Mouse (Mus musculus) liver, embryonic 11.5 days (tissue): ENCODE results near the gene 4933434E20Rik. TPM values are rescaled to one million over a fixed set of nuclear protein-coding genes. Genes with fewer than 3 reads are reported as not detected.

Experiments used
- ATAC-seq: fragments of 200-750 bp; cut with Nextera tagmentation; replicated peaks from 2 replicates; pipeline ENCODE4 v1.8.0; 2017; ENCODE audit warnings: moderate number of reproducible peaks, mild to moderate bottlenecking, moderate TSS enrichment, moderate library complexity; ENCODE audit not compliant: low FRiP score
- DNase-seq: peaks from one replicate; pipeline ENCODE4 v3.0.0-alpha.2; 2017; ENCODE audit warnings: low spot score
- H3K27ac ChIP-seq: fragments of 300-500 bp; sonication (generic); 2 replicates; pipeline ENCODE4 v1.5.1; 2014; ENCODE audit warnings: mild to moderate bottlenecking, low read depth, low read length, control low read depth
- H3K27me3 ChIP-seq: fragments of 300-500 bp; sonication (generic); replicated peaks from 2 replicates; pipeline ENCODE4 v1.6.1; 2014; ENCODE audit warnings: low read length, mixed read lengths; ENCODE audit not compliant: control insufficient read depth, insufficient read depth
- H3K36me3 ChIP-seq: fragments of 300-500 bp; sonication (generic); 2 replicates; pipeline ENCODE4 v1.6.1; 2014; ENCODE audit warnings: mild to moderate bottlenecking, low read length, moderate library complexity, mixed read lengths; ENCODE audit not compliant: control insufficient read depth, insufficient read depth
- H3K4me1 ChIP-seq: fragments of 300-500 bp; sonication (generic); replicated peaks from 2 replicates; pipeline ENCODE4 v1.6.1; 2014; ENCODE audit warnings: low read length, mixed read lengths; ENCODE audit not compliant: control insufficient read depth, insufficient read depth
- H3K4me2 ChIP-seq: fragments of 300-500 bp; sonication (generic); 2 replicates; pipeline ENCODE4 v1.6.1; 2014; ENCODE audit warnings: mild to moderate bottlenecking, control low read depth, moderate library complexity
- H3K4me3 ChIP-seq: fragments of 300-500 bp; sonication (generic); 2 replicates; pipeline ENCODE4 v1.5.1; 2014; ENCODE audit warnings: low read depth, low read length, control low read depth
- H3K9ac ChIP-seq: fragments of 300-500 bp; sonication (generic); 2 replicates; pipeline ENCODE4 v1.6.1; 2014; ENCODE audit warnings: low read depth, low read length, control low read depth
- H3K9me3 ChIP-seq: fragments of 300-500 bp; sonication (generic); 2 replicates; pipeline ENCODE4 v1.6.1; 2016; ENCODE audit warnings: low read length, inconsistent platforms, mixed read lengths; ENCODE audit not compliant: control insufficient read depth
- WGBS: fragments of 180-500 bp; shearing (Covaris S2); extraction: QIAGEN DNeasy Blood & Tissue Kit; methylation state at CpG from one replicate; pipeline ENCODE4 v1.1.7; 2014; 5-methylcytosine and 5-hydroxymethylcytosine counted together
- polyA plus RNA-seq: library from polyadenylated mRNA; unstranded; fragments of >200 nt; fragmentation: Nextera tagmentation; extraction: Ambion mirVana; gene quantifications from 2 replicates; pipeline ENCODE4 v1.2.1, GENCODE M21; 2014

Gene 4933434E20Rik
- polyA plus RNA-seq, 1 experiment from 2014 or later: 159 TPM

DNA sequence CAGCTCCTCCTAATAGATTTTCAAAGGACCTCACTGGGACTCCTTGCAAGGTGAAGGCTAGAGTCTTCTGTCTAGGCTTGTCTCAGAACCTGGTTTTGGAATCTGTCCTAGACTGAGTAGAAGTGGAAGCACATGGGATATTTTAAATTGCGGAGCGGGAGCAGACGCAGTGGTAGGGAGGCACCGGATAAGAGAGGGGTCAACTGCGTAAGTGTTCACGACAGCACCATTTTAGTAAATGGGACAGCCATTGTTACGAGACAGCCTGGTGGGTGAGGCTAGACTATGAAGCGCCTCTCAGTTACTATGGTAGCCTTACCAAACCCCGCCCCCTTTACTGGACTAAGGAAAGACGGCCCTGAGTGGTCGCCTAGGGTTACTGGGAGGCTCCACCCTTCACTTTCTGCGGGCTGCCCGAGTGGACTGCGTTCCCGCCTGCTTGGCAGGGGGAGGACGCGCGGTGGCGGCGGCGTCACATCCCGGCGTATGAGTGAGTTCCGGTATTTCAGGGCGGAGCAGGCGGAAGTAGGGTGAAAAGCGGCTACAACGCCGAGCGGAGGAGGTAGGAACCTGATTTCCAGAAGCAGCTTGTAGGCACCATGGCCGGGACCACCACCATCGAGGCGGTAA lies 27.8 kb downstream of the 4933434E20Rik start:
- H3K4me1 ChIP-seq: peaks cover 34% of the 10 kb centered on the region

DNA sequence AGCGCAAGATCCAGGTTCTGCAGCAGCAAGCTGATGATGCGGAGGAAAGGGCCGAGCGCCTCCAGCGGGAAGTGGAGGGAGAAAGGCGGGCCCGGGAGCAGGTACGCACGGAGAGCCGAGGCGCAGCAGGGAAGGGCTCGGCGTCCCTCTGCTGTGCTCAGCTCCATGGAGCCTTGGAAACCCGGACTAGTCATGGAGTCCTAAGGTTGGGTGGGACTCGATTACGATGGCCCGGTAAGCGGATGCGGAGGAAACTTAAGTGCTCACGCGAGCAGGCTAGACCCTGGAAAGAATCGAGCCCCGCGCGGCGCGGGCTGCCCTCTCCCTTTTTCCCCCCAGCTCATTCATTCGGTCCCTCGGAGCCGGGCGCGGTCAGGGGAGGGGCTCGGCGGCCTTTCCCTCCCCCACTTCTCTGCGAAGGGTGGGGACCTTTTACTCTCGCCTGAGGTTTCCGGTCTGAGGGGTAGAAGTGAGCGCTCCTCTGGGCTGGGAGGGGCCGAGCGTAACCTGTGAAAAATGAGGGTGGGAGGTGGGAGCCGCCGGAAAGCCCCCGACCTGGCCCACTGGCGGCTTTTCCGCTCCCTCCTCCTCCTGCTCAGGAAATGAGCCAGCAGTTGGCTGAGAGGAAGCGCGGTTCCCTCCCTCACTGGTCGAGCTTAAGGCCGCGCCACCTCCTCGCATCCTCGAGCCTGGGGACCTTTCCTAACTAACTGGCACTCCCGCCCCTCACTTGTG lies 28.5 kb downstream of the 4933434E20Rik start:
- Histone ChIP-seq H3K9ac (peak overlapping the region; percentile 69), H3K27ac (peak overlapping the region; percentile 95), H3K9me3 (no peaks in the 10 kb centered on the region), H3K4me2 (peak overlapping the region; percentile 66), H3K27me3 (no peaks in the 10 kb centered on the region), H3K4me3 (peak overlapping the region; percentile 74), H3K4me1 (peaks cover 40% of the 10 kb centered on the region), H3K36me3 (no peaks in the 10 kb centered on the region)
- WGBS: under 1% methylated on average over 53 of the region's 53 CpGs
- DNase-seq (peak; percentile 84), ATAC-seq (peak; percentile 77)

More for the DNA sequence above, 27.8 kb downstream of the 4933434E20Rik start:
- peak overlapping the region; percentile 74 for H3K4me3 ChIP-seq
- H3K9me3 ChIP-seq: no peaks in the 10 kb centered on the region
- H3K4me2 ChIP-seq: peak overlapping the region; percentile 66
- peak overlapping the region; percentile 95 for H3K27ac ChIP-seq
- H3K27me3 ChIP-seq: no peaks in the 10 kb centered on the region
- WGBS: under 1% methylated on average over 33 of the region's 33 CpGs
- ATAC-seq (peak; percentile 94), DNase-seq (peak; percentile 94)
- H3K36me3 ChIP-seq: no peaks in the 10 kb centered on the region
- peak overlapping the region; percentile 69 for H3K9ac ChIP-seq

DNA sequence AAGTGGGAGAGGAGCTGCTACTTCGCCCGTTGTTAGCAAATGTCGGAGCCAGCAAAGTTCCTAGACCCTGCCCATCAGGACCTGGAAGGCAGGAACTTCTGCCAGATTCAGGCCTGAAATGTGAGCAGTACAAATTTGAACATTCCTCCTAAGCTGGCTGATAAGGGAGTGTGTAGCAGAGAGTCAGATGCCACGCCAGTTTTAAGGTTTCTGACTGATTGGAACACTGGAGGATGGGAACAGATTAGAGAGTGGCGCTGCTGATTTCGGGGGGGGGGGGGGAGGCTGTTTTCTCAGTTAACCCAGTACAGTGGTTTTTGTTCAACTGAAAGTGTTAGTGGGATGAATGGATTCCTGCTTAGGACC lies 29.0 kb downstream of the 4933434E20Rik start:
- Histone ChIP-seq H3K4me3 (peak overlapping the region; percentile 74), H3K27me3 (no peaks in the 10 kb centered on the region), H3K27ac (peak overlapping the region; percentile 95), H3K9me3 (no peaks in the 10 kb centered on the region), H3K9ac (peak overlapping the region; percentile 69), H3K4me1 (peaks cover 46% of the 10 kb centered on the region), H3K4me2 (peak overlapping the region; percentile 66), H3K36me3 (no peaks in the 10 kb centered on the region)
- ATAC-seq: no peak; the same call in 1 of the 2 replicates
- whole genome bisulfite sequencing: 1% methylated on average over 6 of the region's 6 CpGs
- DNase-seq: no peak

DNA sequence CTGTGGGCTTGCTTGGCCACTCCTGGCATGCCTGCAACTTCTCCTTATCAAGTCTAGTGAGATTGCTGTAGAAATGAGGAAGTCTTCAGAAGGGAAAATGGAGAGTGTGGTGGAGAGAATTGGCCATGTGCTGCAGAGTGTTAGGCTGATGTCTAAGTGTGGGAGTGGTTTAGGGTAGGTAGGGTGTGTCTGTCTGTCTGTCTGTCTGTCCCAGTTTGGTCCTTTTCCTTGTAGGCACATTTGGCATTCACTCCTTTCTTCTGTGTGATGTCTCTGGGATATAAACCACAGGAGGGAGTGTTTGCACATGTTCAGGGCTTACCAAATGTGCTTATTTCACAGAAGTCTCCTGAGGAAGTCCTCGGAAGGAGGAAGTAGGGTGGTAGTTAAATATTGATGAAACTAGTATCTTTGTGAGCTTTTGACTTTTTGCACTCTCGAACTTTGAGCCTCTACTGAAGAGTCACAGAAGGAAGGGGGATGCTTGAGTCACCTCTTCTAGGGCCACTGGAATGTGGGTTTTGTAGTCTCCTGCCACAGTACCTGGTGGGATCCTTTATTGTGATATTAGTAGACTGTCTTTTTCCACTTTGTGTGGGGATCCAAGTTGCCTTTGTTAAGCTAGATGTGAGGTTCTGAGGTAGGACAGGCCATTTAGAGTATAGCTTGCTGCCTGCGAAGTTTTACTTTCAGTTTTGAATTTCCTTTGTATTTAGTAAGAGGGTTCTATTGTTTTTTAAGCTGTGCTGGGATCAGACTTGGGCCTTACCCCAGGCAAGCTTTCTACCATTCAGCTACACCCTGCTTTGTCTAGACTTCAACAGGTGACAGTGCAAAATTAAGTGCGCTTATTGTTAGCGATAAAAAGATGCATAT lies 30.2 kb downstream of the 4933434E20Rik start:
- H3K9ac ChIP-seq: peak overlapping the region; percentile 61
- ATAC-seq: no peak
- H3K27me3 ChIP-seq: no peaks in the 10 kb centered on the region
- 49% methylated on average over 5 of the region's 5 CpGs for WGBS
- peak overlapping the region; percentile 74 for H3K4me3 ChIP-seq
- H3K27ac ChIP-seq: peak overlapping the region; percentile 77
- peak overlapping the region; percentile 66 for H3K4me2 ChIP-seq
- H3K4me1 ChIP-seq: peaks cover 53% of the 10 kb centered on the region
- H3K36me3 ChIP-seq: peaks cover 4% of the 10 kb centered on the region; the same call in 1 of the 2 replicates
- no peaks in the 10 kb centered on the region for H3K9me3 ChIP-seq
- no peak for DNase-seq

DNA sequence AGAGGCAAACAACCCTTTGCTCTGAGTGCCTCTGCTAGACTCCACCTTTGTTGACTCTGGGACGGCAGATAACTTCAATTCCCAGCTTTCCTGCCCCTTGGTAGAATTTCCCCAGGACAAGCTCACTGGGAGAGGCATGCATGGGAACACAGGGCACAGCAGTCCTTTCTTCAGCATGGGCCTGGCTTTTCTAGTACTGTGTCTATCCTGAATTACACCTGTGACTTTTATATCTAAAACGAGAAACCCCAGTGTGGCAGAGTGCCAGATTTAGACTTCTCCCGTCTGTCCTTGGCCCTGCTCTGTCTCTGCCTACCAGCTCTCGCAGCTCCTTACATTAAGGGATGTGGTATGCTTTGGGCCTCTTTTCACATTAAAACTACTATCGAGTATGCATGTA lies 31.6 kb downstream of the 4933434E20Rik start:
- no peak for DNase-seq
- Histone ChIP-seq H3K36me3 (peaks cover 15% of the 10 kb centered on the region; the same call in 1 of the 2 replicates), H3K27ac (peak overlapping the region; percentile 77), H3K4me3 (peak overlapping the region; percentile 74), H3K27me3 (no peaks in the 10 kb centered on the region), H3K9ac (peak overlapping the region; percentile 28; the same call in 1 of the 2 replicates), H3K4me2 (peak overlapping the region; percentile 66), H3K4me1 (peaks cover 53% of the 10 kb centered on the region), H3K9me3 (no peaks in the 10 kb centered on the region)
- ATAC-seq: no peak
- 55% methylated on average over 5 of the region's 5 CpGs for WGBS

DNA sequence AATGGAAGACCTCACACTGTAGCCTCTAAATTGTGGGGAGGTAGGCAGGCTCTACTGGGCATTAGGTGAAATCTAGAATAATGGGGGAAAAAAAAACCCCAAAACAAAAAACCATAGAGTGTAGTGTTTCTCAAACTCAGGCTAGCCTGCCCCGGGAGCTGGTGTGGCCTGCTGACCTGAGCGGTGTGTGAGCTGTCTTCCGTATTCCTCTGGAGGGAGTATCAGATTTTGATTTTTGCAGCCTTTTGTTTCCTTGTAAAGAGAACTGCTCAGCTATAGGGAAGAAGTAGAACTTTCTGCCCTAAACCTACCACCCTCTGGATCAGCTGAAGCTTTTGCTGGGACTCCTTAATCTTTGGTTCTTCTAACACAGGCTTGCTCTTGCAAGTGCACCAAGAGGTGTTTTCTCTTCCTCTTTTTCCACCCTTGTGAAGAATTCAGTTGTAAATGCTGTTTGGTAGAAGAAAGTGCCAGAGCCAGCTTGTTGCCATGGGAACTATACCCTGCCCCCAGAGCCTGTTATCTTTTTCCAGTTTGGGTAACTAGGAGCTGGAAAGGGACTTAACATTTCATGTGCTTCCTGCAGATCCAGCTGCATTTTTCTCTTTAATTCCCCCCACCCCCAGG lies 32.4 kb downstream of the 4933434E20Rik start:
- Histone ChIP-seq H3K27ac (peak overlapping the region; percentile 77), H3K27me3 (no peaks in the 10 kb centered on the region), H3K36me3 (peaks cover 23% of the 10 kb centered on the region), H3K4me2 (peak overlapping the region; percentile 66), H3K9me3 (no peaks in the 10 kb centered on the region), H3K9ac (0 out of 2 replicates have a peak overlapping the region, but pooled peaks have one; percentile 28), H3K4me3 (peak overlapping the region; percentile 74; the same call in 1 of the 2 replicates), H3K4me1 (peaks cover 53% of the 10 kb centered on the region)
- ATAC-seq (no peak), DNase-seq (no peak)
- 45% methylated on average over 3 of the region's 3 CpGs for WGBS

DNA sequence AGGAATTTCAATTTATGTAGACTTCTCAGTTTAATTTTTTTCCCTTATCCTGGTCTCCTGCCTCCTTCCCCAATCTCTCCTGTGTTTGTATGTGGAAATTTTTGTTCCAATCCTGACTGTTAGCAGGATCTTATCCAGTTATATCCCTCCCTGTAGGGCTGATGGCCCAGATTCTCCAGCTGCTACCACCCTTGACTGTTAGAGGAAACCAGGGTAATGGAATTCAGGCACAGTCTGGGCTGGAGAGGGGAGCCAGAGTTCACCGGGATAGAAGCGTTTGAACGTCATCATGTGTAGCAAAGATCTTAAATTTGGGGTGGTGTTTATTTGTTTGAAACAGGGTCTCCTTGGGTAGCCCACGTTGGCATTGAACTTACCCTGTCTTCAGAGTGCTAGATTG lies 33.4 kb downstream of the 4933434E20Rik start:
- Histone ChIP-seq H3K9me3 (no peaks in the 10 kb centered on the region), H3K27ac (no peak overlapping the region), H3K27me3 (no peaks in the 10 kb centered on the region), H3K4me2 (no peak overlapping the region), H3K4me3 (no peak overlapping the region), H3K9ac (no peak overlapping the region), H3K36me3 (peaks cover 30% of the 10 kb centered on the region), H3K4me1 (peaks cover 53% of the 10 kb centered on the region)
- ATAC-seq (no peak), DNase-seq (no peak)
- WGBS: 73% methylated on average over 4 of the region's 4 CpGs

DNA sequence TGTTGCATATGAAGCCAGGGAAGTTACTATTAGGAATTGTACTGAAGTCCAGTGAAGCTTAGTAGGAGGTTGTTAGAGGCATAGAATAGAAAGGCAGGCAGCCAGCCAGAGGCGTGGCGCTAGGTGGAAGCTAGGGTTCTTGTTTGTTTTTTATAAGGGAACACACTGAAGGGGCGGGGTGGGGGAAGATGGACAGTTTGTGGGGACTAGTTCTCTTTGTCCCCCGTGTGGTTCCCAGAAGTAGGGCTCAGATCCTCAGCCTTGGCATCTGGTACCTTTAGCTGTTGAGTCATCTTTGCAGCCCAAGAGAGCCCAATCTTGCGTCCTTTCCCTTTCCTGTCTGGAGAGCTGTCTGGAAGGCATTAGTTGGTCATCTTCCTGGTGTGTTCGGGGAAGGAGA lies 33.8 kb downstream of the 4933434E20Rik start:
- 63% methylated on average over 6 of the region's 6 CpGs for WGBS
- H3K36me3 ChIP-seq: peaks cover 33% of the 10 kb centered on the region
- ATAC-seq: no peak
- no peaks in the 10 kb centered on the region for H3K9me3 ChIP-seq
- peaks cover 53% of the 10 kb centered on the region for H3K4me1 ChIP-seq
- H3K4me2 ChIP-seq: no peak overlapping the region
- H3K4me3 ChIP-seq: no peak overlapping the region
- no peaks in the 10 kb centered on the region for H3K27me3 ChIP-seq
- H3K27ac ChIP-seq: no peak overlapping the region
- DNase-seq: no peak
- H3K9ac ChIP-seq: no peak overlapping the region
